Mouse (Mus musculus): ENCODE data around the gene Pik3ip1.

- TF ChIP-seq CTCF (IDR thresholded peaks at IDR 0.05; ENCODE audit: borderline replicate concordance, control insufficient read depth, extremely low read depth, insufficient read depth, low read length, poor library complexity) (no peak), POLR2A (IDR thresholded peaks at IDR 0.05; ENCODE audit: control insufficient read depth, extremely low read depth, insufficient read depth, low read length, poor library complexity) (no peak)
Measured at GRCm38 (mm10) chr11:3307875-3308274, 22.3 kb upstream of the Pik3ip1 start.

Measured in thymus, adult 2 months (tissue).